Mouse (Mus musculus): ENCODE measurements at regions not wholly inside any gene's neighbourhood (a gene's known extent, or its start where the extent isn't known, plus 50 kb on each side); places are given as distances from the start of the nearest gene placed in this dataset.

- TF ChIP-seq CTCF (IDR thresholded peaks at IDR 0.05; ENCODE audit: borderline replicate concordance, insufficient read depth, low read depth, low read length), result no peak
- no peak for TF ChIP-seq POLR2A (IDR thresholded peaks at IDR 0.05; ENCODE audit: borderline replicate concordance, insufficient read depth, low read length)
These were observed 235.9 kb upstream of the Zmiz1 start for GRCm38 (mm10) chr14:25223091-25223490.

All from cerebellum, adult 2 months (tissue).